Mouse (Mus musculus) gastrocnemius, postnatal 25 days (tissue): ENCODE measurements around the gene Gm7954. TPM values are rescaled to one million over a fixed set of nuclear protein-coding genes. Genes with fewer than 3 reads are reported as not detected.
"Not testable (repeated sequence)": the region's sequence is repeated elsewhere in the genome, so short reads cannot be mapped to it uniquely, and the experiment has no call there.

Source experiments
- DNase-seq: peaks from one replicate; pipeline ENCODE4 v3.0.0; 2022
- long read RNA-seq, 2 experiments: library from polyadenylated mRNA; stranded (forward); transcript quantifications; one replicate each; pipeline ENCODE4 v2.0.0; 2021
- total RNA-seq, 2 experiments: library from RNA; stranded (reverse); gene quantifications; 1 replicate in 1 of 2; 2 replicates in 1 of 2; pipeline ENCODE4 v1.2.3; 2021

Gene Gm7954
- not detected for total RNA-seq
- long read RNA-seq, experiment 1 = 0 reads
- long read RNA-seq, experiment 2 = 0 reads

- DNase-seq = not testable (repeated sequence)
Measured at GRCm38 (mm10) chr14:41453418-41453817, at the start of gene Gm7954. Gene Gm7954 (minus strand): TSS chr14:41453518.

GRCm38 (mm10) chr14:41489385-41489784 lies 36.1 kb upstream of the Gm7954 start, which contains the start of gene Gm3486:
Gene Gm3486 (minus strand): TSS chr14:41489485.
- not testable (repeated sequence) for DNase-seq

GRCm38 (mm10) chr14:41425393-41426075 lies 27.8 kb downstream of the Gm7954 start:
- DNase-seq = not testable (repeated sequence)

- DNase-seq = not testable (repeated sequence)
Measured at GRCm38 (mm10) chr14:41424694-41425093, 28.6 kb downstream of the Gm7954 start.

- not testable (repeated sequence) for DNase-seq
Measured at GRCm38 (mm10) chr14:41408181-41408580, 45.1 kb downstream of the Gm7954 start, which contains the start of gene Gm6482. Gene Gm6482 (minus strand): TSS chr14:41408281.

Other genes starting within 250 kb of the Gm7954 start
- not detected for gene Gm2832, start 174.7 kb downstream of the Gm7954 start, total RNA-seq
- gene Gm5798, start 104.9 kb downstream of the Gm7954 start, total RNA-seq = not detected
- not detected for gene Gm7945, start 67.1 kb downstream of the Gm7954 start, total RNA-seq
- gene Gm6482, start 45.2 kb downstream of the Gm7954 start, total RNA-seq = not detected
- gene Gm3486, start 36.0 kb upstream of the Gm7954 start, total RNA-seq = not detected
- gene Gm7970, start 102.1 kb upstream of the Gm7954 start, total RNA-seq = not detected
- gene 1700049E17Rik2, start 119.7 kb upstream of the Gm7954 start, total RNA-seq = not detected
- gene Gm3072, start 171.1 kb upstream of the Gm7954 start, total RNA-seq = not detected
- gene Gm3676, start 193.0 kb upstream of the Gm7954 start, total RNA-seq = not detected
- gene Gm8068, start 248.4 kb upstream of the Gm7954 start, total RNA-seq = not detected